Mouse (Mus musculus) small intestine, adult 2 months (tissue): ENCODE data around the gene Parva.

Experiments
- CTCF ChIP-seq: fragments of 200-500 bp; IDR thresholded peaks from 2 replicates; pipeline ENCODE4 v1.5.1; 2012; ENCODE audit warnings: low read depth, mild to moderate bottlenecking, control low read depth, inconsistent platforms, low read length, moderate library complexity, mixed read lengths; ENCODE audit not compliant: insufficient replicate concordance, insufficient read length; ENCODE audit errors: extremely low read depth
- POLR2A ChIP-seq: fragments of 200-500 bp; IDR thresholded peaks from 2 replicates; pipeline ENCODE4 v1.6.1; 2012; ENCODE audit warnings: low read depth, mild to moderate bottlenecking, control low read depth, inconsistent platforms, low read length, moderate library complexity

DNA sequence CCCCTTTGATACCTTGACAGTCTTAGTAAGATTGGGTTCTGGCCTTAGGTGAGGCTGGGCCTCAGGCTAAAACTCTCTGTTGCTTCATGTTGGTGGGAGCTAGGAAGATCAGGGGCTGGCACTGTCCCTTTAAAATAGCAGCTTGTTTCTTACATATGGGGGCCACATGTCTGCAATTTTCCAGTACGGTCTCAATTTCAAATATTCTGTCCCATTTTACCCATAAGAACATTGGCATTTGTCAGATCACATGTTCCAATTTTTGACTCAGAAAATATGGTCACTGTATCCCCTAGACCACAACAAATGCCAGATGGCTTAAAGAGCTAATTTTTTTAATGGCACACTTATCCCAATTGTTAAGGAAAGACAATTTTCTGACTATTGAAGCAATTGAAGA, 85.6 kb downstream of the Parva start:
- no peak for TF ChIP-seq CTCF
- TF ChIP-seq POLR2A = no peak
